Mouse (Mus musculus) liver, embryonic 14.5 days (tissue): ENCODE results near the gene Por. TPM values are rescaled to one million over a fixed set of nuclear protein-coding genes. Genes with fewer than 3 reads are reported as not detected.

ENCODE experiments used
- ATAC-seq: fragments of 200-750 bp; cut with Nextera tagmentation; 2 replicates; pipeline ENCODE4 v1.8.0; 2017; ENCODE audit warnings: moderate number of reproducible peaks, mild to moderate bottlenecking, moderate library complexity; ENCODE audit not compliant: insufficient read depth
- DNase-seq, 3 experiments: peaks; one replicate each; pipeline ENCODE4 v3.0.0-alpha.2; 2012 to 2013; ENCODE audit warnings: low read depth in 3 of 3, low spot score in 3 of 3
- H3K27ac ChIP-seq: fragments of 300-500 bp; sonication (generic); 2 replicates; pipeline ENCODE4 v1.5.1; 2014; ENCODE audit warnings: moderate library complexity, mild to moderate bottlenecking, control low read depth, inconsistent platforms
- H3K27me3 ChIP-seq: fragments of 300-500 bp; sonication (generic); 2 replicates; pipeline ENCODE4 v1.6.1; 2014; ENCODE audit warnings: mild to moderate bottlenecking, low read length, moderate library complexity; ENCODE audit not compliant: control insufficient read depth, insufficient read depth
- H3K36me3 ChIP-seq: fragments of 300-500 bp; sonication (generic); replicated peaks from 2 replicates; pipeline ENCODE4 v1.6.1; 2014; ENCODE audit warnings: low read depth; ENCODE audit not compliant: control insufficient read depth, insufficient read depth
- H3K4me1 ChIP-seq, 2 experiments: fragments of 200-500 bp in 1 of 2; fragments of 300-500 bp in 1 of 2; sonication (generic) in 1 of 2; replicated peaks; 2 replicates each; pipeline ENCODE4 v1.6.1; 2012 to 2014; ENCODE audit warnings: antibody characterized with exemption in 1 of 2, inconsistent platforms in 1 of 2, low read length in 1 of 2; ENCODE audit not compliant: control insufficient read depth in 2 of 2, insufficient read depth in 2 of 2
- H3K4me2 ChIP-seq: fragments of 300-500 bp; sonication (generic); 2 replicates; pipeline ENCODE4 v1.6.1; 2014; ENCODE audit warnings: low read depth, mild to moderate bottlenecking, control low read depth, moderate library complexity
- H3K4me3 ChIP-seq, 2 experiments: fragments of 200-500 bp in 1 of 2; fragments of 300-500 bp in 1 of 2; sonication (generic) in 1 of 2; 2 replicates each; pipeline ENCODE4 v1.5.1; 2012 to 2014; ENCODE audit warnings: low read depth in 2 of 2, low read length in 2 of 2, mild to moderate bottlenecking in 2 of 2, control low read depth in 1 of 2, inconsistent platforms in 1 of 2, moderate library complexity in 1 of 2; ENCODE audit not compliant: insufficient read depth in 1 of 2
- H3K9ac ChIP-seq: fragments of 300-500 bp; sonication (generic); replicated peaks from 2 replicates; pipeline ENCODE4 v1.6.1; 2014; ENCODE audit warnings: mild to moderate bottlenecking, control low read depth, moderate library complexity
- H3K9me3 ChIP-seq: fragments of 300-500 bp; sonication (generic); 2 replicates; pipeline ENCODE4 v1.6.1; 2016; ENCODE audit warnings: low read length, mixed read lengths; ENCODE audit not compliant: control insufficient read depth
- CTCF ChIP-seq: IDR thresholded peaks from 2 replicates; pipeline ENCODE4 v1.5.1; 2016; ENCODE audit warnings: antibody characterized with exemption, low read depth, control low read depth
- EP300 ChIP-seq: IDR thresholded peaks from 2 replicates; pipeline ENCODE4 v1.6.1; 2016; ENCODE audit warnings: antibody characterized with exemption, low read depth
- WGBS: fragments of 180-500 bp; shearing (Covaris S2); extraction: QIAGEN DNeasy Blood & Tissue Kit; methylation state at CpG from one replicate; pipeline ENCODE4 v1.1.7; 2014; ENCODE audit not compliant: insufficient replicate concordance; 5-methylcytosine and 5-hydroxymethylcytosine counted together
- polyA plus RNA-seq, 2 experiments: library from polyadenylated mRNA; depleted of rRNA in 1 of 2; stranded (reverse) in 1 of 2; unstranded in 1 of 2; fragments of >200 nt; fragmentation: Nextera tagmentation in 1 of 2; extraction: Ambion mirVana in 1 of 2; gene quantifications; 2 replicates each; pipeline versions ENCODE4 v1.2.1 to v1.2.3; 2012 to 2014

Por gene
- polyA plus RNA-seq, 2 experiments = 18.1 to 21.7 TPM

- no peak for TF ChIP-seq CTCF
- TF ChIP-seq EP300 = no peak
- Histone ChIP-seq H3K9me3 (no peaks in the 10 kb centered on the region), H3K27ac (no peak overlapping the region), H3K9ac (no peak overlapping the region), H3K4me3 (no peak overlapping the region), H3K4me1 (0 out of 4 replicates have a peak, but pooled peaks cover 0 to 2% of the 10 kb centered on the region in 2 experiments), H3K27me3 (no peaks in the 10 kb centered on the region), H3K4me2 (no peak overlapping the region), H3K36me3 (no peaks in the 10 kb centered on the region)
- 65% methylated on average over 7 of the region's 7 CpGs for WGBS
- DNase-seq (no peak), ATAC-seq (no peak)
These were observed 9.3 kb upstream of the Por start for GRCm38 (mm10) chr5:135660535-135660934.

GRCm38 (mm10) chr5:135666890-135667289 is 2.9 kb upstream of the Por start:
- no peak for TF ChIP-seq CTCF
- no peak for TF ChIP-seq EP300
- Histone ChIP-seq H3K9me3 (no peaks in the 10 kb centered on the region), H3K4me3 (no peak overlapping the region), H3K27me3 (no peaks in the 10 kb centered on the region), H3K4me1 (no peaks in the 10 kb centered on the region), H3K27ac (no peak overlapping the region), H3K9ac (no peak overlapping the region), H3K4me2 (no peak overlapping the region), H3K36me3 (no peaks in the 10 kb centered on the region)
- ATAC-seq = no peak
- no peak for DNase-seq
- 41% methylated on average over 5 of the region's 5 CpGs for WGBS

GRCm38 (mm10) chr5:135668071-135668470 is 1.8 kb upstream of the Por start:
- Histone ChIP-seq H3K4me2 (no peak overlapping the region), H3K36me3 (no peaks in the 10 kb centered on the region), H3K9me3 (no peaks in the 10 kb centered on the region), H3K27me3 (no peaks in the 10 kb centered on the region), H3K9ac (no peak overlapping the region), H3K4me3 (no peak overlapping the region), H3K27ac (no peak overlapping the region), H3K4me1 (no peaks in the 10 kb centered on the region)
- TF ChIP-seq EP300 = no peak
- TF ChIP-seq CTCF = no peak
- ATAC-seq = no peak
- WGBS = 29% methylated on average over 7 of the region's 7 CpGs
- DNase-seq = no peak

- no peak overlapping the region for H3K9ac ChIP-seq
- H3K4me1 ChIP-seq = peaks cover 0 to 7% of the 10 kb centered on the region in 2 experiments; a peak in 2 of 4 replicates
- H3K4me2 ChIP-seq = no peak overlapping the region
- no peak for TF ChIP-seq CTCF
- TF ChIP-seq EP300 = no peak
- H3K27me3 ChIP-seq = no peaks in the 10 kb centered on the region
- no peaks in the 10 kb centered on the region for H3K36me3 ChIP-seq
- H3K4me3 ChIP-seq = no peak overlapping the region
- H3K9me3 ChIP-seq = no peaks in the 10 kb centered on the region
- no peak for DNase-seq
- ATAC-seq = no peak
- 35% methylated on average over 2 of the region's 2 CpGs for WGBS
- H3K27ac ChIP-seq = no peak overlapping the region
These were observed 1.0 kb downstream of the Por start for GRCm38 (mm10) chr5:135670881-135671280.

- no peak for ATAC-seq
- Histone ChIP-seq H3K27ac (no peak overlapping the region), H3K4me1 (peaks cover 0 to 7% of the 10 kb centered on the region in 2 experiments; a peak in 2 of 4 replicates), H3K27me3 (no peaks in the 10 kb centered on the region), H3K4me2 (no peak overlapping the region), H3K36me3 (no peaks in the 10 kb centered on the region), H3K9me3 (no peaks in the 10 kb centered on the region), H3K4me3 (no peak overlapping the region), H3K9ac (no peak overlapping the region)
- no peak for DNase-seq
- 42% methylated on average over 4 of the region's 4 CpGs for WGBS
- no peak for TF ChIP-seq EP300
- no peak for TF ChIP-seq CTCF
These were observed 2.7 kb downstream of the Por start for GRCm38 (mm10) chr5:135672509-135672908.
